ENCODE assay signal across 22 mouse cellular contexts in genomic region chr4:82829429-82829828, GRCm38 (mm10). TPM values are rescaled to one million over a fixed set of nuclear protein-coding genes. Genes with fewer than 3 reads are reported as not detected.
DNase-seq lines count a peak whose midpoint lies in the region; ATAC-seq and TF ChIP-seq lines count a peak whose summit lies in the region.
"Had no signal": no experiment of that assay in that cellular context is flagged by ENCODE, and none has a peak within 500 bp of the region (broad histone marks: within the 10 kb centered on the region; RNA-seq: fewer than 3 reads in every experiment).

No protein-coding gene starts in this region.

- peak; percentile 45 for TF ChIP-seq CTCF in gastrocnemius, adult 2 months (IDR thresholded peaks at IDR 0.05)
- TF ChIP-seq CTCF in layer of hippocampus, adult 2 months (conservative IDR thresholded peaks at IDR 0.05): peak; percentile 54

- no peaks in the 10 kb centered on the region for H3K9me3 ChIP-seq in lung, embryonic 16.5 days (ENCODE audit: control insufficient read depth, low read length)
- no peaks in the 10 kb centered on the region for H3K9me3 ChIP-seq in hindbrain, embryonic 14.5 days (ENCODE audit: control insufficient read depth, low read length)
- H3K9me3 ChIP-seq: embryonic facial prominence, embryonic 13.5 days; forebrain, embryonic 12.5 days; heart, embryonic 15.5 days; hindbrain, embryonic 10.5 days had no signal

- H3K27ac ChIP-seq in gastrocnemius, adult 2 months: no peak overlapping the region
- H3K27ac ChIP-seq in layer of hippocampus, adult 2 months: no peak overlapping the region
- H3K27ac ChIP-seq in lung, embryonic 16.5 days (ENCODE audit: low read length): no peak overlapping the region
- H3K27ac ChIP-seq in hindbrain, embryonic 14.5 days: no peak overlapping the region
- H3K27ac ChIP-seq: embryonic facial prominence, embryonic 13.5 days; forebrain, embryonic 12.5 days; heart, embryonic 15.5 days; hindbrain, embryonic 10.5 days had no signal

- H3K9ac ChIP-seq in lung, embryonic 16.5 days (ENCODE audit: low read length): no peak overlapping the region
- H3K9ac ChIP-seq in hindbrain, embryonic 14.5 days: no peak overlapping the region
- H3K9ac ChIP-seq: embryonic facial prominence, embryonic 13.5 days; forebrain, embryonic 12.5 days; heart, embryonic 15.5 days had no signal

- 34% methylated on average over 5 of the region's 5 CpGs for WGBS in lung, embryonic 16.5 days
- WGBS in hindbrain, embryonic 14.5 days: 60% methylated on average over 5 of the region's 5 CpGs

- H3K27me3 ChIP-seq in lung, embryonic 16.5 days (ENCODE audit: control insufficient read depth, insufficient read depth, low read depth, low read length): no peaks in the 10 kb centered on the region
- H3K27me3 ChIP-seq in hindbrain, embryonic 14.5 days (ENCODE audit: control insufficient read depth, insufficient read depth, low read length): no peaks in the 10 kb centered on the region
- H3K27me3 ChIP-seq: embryonic facial prominence, embryonic 13.5 days; forebrain, embryonic 12.5 days; heart, embryonic 15.5 days had no signal

- intact Hi-C loops in gastrocnemius, adult 2 months (cut with DNase I): no loop called here
- intact Hi-C loops in gastrocnemius, postnatal 36 days (cut with DNase I): loop anchor here (10.0 kb wide), 1 partner anchor 185 kb away; no protein-coding TSS in a partner anchor

- peak; percentile 47; the same call in 1 of the 2 replicates for ATAC-seq in lung, embryonic 16.5 days (ENCODE audit: low read depth)
- no peak for ATAC-seq in hindbrain, embryonic 14.5 days (ENCODE audit: low FRiP score)
- ATAC-seq: forebrain, embryonic 16.5 days; hindbrain, embryonic 16.5 days; inflammation-experienced regulatory T-cells, adult 6 months had no signal

- H3K4me3 ChIP-seq in gastrocnemius, adult 2 months: no peak overlapping the region
- H3K4me3 ChIP-seq in layer of hippocampus, adult 2 months: no peak overlapping the region
- no peak overlapping the region for H3K4me3 ChIP-seq in lung, embryonic 16.5 days (ENCODE audit: low read length)
- H3K4me3 ChIP-seq in hindbrain, embryonic 14.5 days (replicated peaks; ENCODE audit: low read length): no peak overlapping the region
- H3K4me3 ChIP-seq: embryonic facial prominence, embryonic 13.5 days; forebrain, embryonic 12.5 days; heart, embryonic 15.5 days; hindbrain, embryonic 10.5 days had no signal

- no peaks in the 10 kb centered on the region for H3K4me1 ChIP-seq in lung, embryonic 16.5 days (replicated peaks; ENCODE audit: control insufficient read depth, insufficient read depth, low read length)
- H3K4me1 ChIP-seq in hindbrain, embryonic 14.5 days (replicated peaks; ENCODE audit: control insufficient read depth, insufficient read depth, low read length): no peaks in the 10 kb centered on the region
- H3K4me1 ChIP-seq: embryonic facial prominence, embryonic 13.5 days; forebrain, embryonic 12.5 days; heart, embryonic 15.5 days; hindbrain, embryonic 10.5 days had no signal

- no peak for DNase-seq in gastrocnemius, adult 2 months
- DNase-seq in gastrocnemius, postnatal 36 days: no peak
- no peak for DNase-seq in layer of hippocampus, adult 2 months (ENCODE audit: low spot score in 2 of 2)
- DNase-seq in layer of hippocampus, postnatal 25 days (ENCODE audit: extremely low spot score in 1 of 2, low spot score in 1 of 2): no peak
- peak; percentile 43 for DNase-seq in lung, postnatal 36 days
- DNase-seq in hindbrain, embryonic 14.5 days (ENCODE audit: low spot score): no peak
- no peak for DNase-seq in layer of hippocampus, postnatal 14 days (ENCODE audit: low spot score in 2 of 2)
- DNase-seq: adrenal gland, postnatal 10 days; cerebellum, adult 11-12 months; cerebellum, adult 9-11 months; cerebellum, postnatal 36 days had no signal

- no peak overlapping the region for H3K4me2 ChIP-seq in lung, embryonic 16.5 days (ENCODE audit: low read depth, low read length)
- no peak overlapping the region for H3K4me2 ChIP-seq in hindbrain, embryonic 14.5 days (replicated peaks)
- H3K4me2 ChIP-seq: embryonic facial prominence, embryonic 13.5 days; forebrain, embryonic 12.5 days; heart, embryonic 15.5 days had no signal

- H3K36me3 ChIP-seq in lung, embryonic 16.5 days (ENCODE audit: control insufficient read depth, insufficient read depth, low read length): no peaks in the 10 kb centered on the region
- H3K36me3 ChIP-seq in hindbrain, embryonic 14.5 days (replicated peaks; ENCODE audit: control insufficient read depth, insufficient read depth): peaks cover 4% of the 10 kb centered on the region
- H3K36me3 ChIP-seq: heart, embryonic 15.5 days had no signal

RNA-seq across cellular contexts. Expression of gene Zdhhc21, which starts 30.3 kb away (rescaled TPM):
- 10 to 100 TPM; 10.9 to 13.9 TPM for total RNA-seq in gastrocnemius, adult 2 months (2021)
- 10 to 100 TPM in 1 of 2 experiments, 1 to 10 TPM in 1; 9.9 to 12.0 TPM for total RNA-seq in gastrocnemius, postnatal 36 days (2021)
- total RNA-seq in layer of hippocampus, adult 2 months (2021): 10 to 100 TPM; 45.6 to 45.7 TPM
- total RNA-seq in layer of hippocampus, postnatal 25 days (2021): 10 to 100 TPM; 40.4 to 41.0 TPM
- 15.7 and 17.9 TPM in 2 replicates for polyA plus RNA-seq in lung, embryonic 16.5 days (2015; fragmentation: Nextera tagmentation; extraction: Ambion mirVana)
- 16.8 and 18.7 TPM in 2 replicates for polyA plus RNA-seq in hindbrain, embryonic 14.5 days (2014; fragmentation: Nextera tagmentation; extraction: Ambion mirVana)
- 10 to 100 TPM; 43.7 to 46.7 TPM for total RNA-seq in layer of hippocampus, postnatal 14 days (2021)

RNA-seq across cellular contexts. Expression of gene Cer1, which starts 55.5 kb away (rescaled TPM):
- total RNA-seq in gastrocnemius, adult 2 months (2021): not detected
- not detected for total RNA-seq in gastrocnemius, postnatal 36 days (2021)
- not detected for total RNA-seq in layer of hippocampus, adult 2 months (2021)
- total RNA-seq in layer of hippocampus, postnatal 25 days (2021): not detected
- polyA plus RNA-seq in lung, embryonic 16.5 days (2015; fragmentation: Nextera tagmentation; extraction: Ambion mirVana): 0.24 and 0.25 TPM in 2 replicates
- polyA plus RNA-seq in hindbrain, embryonic 14.5 days (2014; fragmentation: Nextera tagmentation; extraction: Ambion mirVana): not detected in 2 replicates
- total RNA-seq in layer of hippocampus, postnatal 14 days (2021): not detected
- total RNA-seq: adrenal gland, postnatal 10 days; gastrocnemius, adult 8-10 months; heart, postnatal 25 days; MEL had no signal
- polyA plus RNA-seq: forebrain, embryonic 12.5 days; forebrain, embryonic 16.5 days; heart, embryonic 15.5 days; hindbrain, embryonic 10.5 days; inflammation-experienced regulatory T-cells, adult 6 months had no signal
